Mouse (Mus musculus) inflammation-experienced regulatory T-cells (primary cell): ENCODE measurements around the gene Gm28827. TPM values are rescaled to one million over a fixed set of nuclear protein-coding genes. Genes with fewer than 3 reads are reported as not detected.

ENCODE experiments used
- polyA plus RNA-seq, 2 experiments: library from polyadenylated mRNA; unstranded; fragments of 100-300 nt; shearing (Covaris generic); gene quantifications; one replicate each; pipeline ENCODE4 v1.2.1; 2017

The Gm28827 gene
- polyA plus RNA-seq: not detected

DNA sequence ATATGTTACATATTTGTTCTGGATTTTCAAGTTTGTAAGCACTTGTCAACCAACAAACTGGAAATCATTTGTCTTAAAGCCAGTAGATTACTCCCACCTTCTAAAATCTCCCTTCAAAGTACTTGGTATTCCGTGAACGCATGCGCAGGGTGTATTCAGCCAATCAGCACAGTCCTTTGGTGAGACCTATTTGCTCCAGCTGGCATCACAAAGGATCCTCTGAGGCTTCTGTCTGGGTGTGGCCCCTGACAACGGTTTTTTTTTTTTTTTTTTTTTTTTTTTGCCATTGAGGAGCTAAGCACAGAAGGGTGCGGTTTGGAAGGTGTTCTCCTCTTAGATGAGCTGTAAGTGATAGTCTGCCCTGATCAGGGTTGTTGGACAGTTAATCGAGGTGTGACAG, at the start of gene Gm28827:
Gene Gm28827, plus strand, starts transcription at position 301 of the 400 bp plus-strand sequence.

